ENCODE assay signal across 8 mouse cellular contexts in genomic region chr2:85246506-85247082, GRCm38 (mm10). TPM values are rescaled to one million over a fixed set of nuclear protein-coding genes. Genes with fewer than 3 reads are reported as not detected.
DNase-seq lines count a peak whose midpoint lies in the region; ATAC-seq and TF ChIP-seq lines count a peak whose summit lies in the region.

No protein-coding gene starts in this region.

- no peaks in the 10 kb centered on the region for H3K9me3 ChIP-seq in embryonic facial prominence, embryonic 10.5 days
- no peaks in the 10 kb centered on the region for H3K9me3 ChIP-seq in limb, embryonic 14.5 days (ENCODE audit: control insufficient read depth, low read length)
- no peaks in the 10 kb centered on the region for H3K9me3 ChIP-seq in stomach, embryonic 15.5 days

- WGBS in embryonic facial prominence, embryonic 10.5 days = 13% methylated on average over 4 of the region's 4 CpGs
- WGBS in limb, embryonic 14.5 days = 3% methylated on average over 4 of the region's 4 CpGs
- 3% methylated on average over 4 of the region's 4 CpGs for whole genome bisulfite sequencing in stomach, embryonic 15.5 days

- H3K4me1 ChIP-seq in embryonic facial prominence, embryonic 10.5 days = no peaks in the 10 kb centered on the region
- no peaks in the 10 kb centered on the region for H3K4me1 ChIP-seq in limb, embryonic 14.5 days (ENCODE audit: control insufficient read depth, insufficient read depth, low read length)
- H3K4me1 ChIP-seq in stomach, embryonic 15.5 days = no peaks in the 10 kb centered on the region

- ATAC-seq in limb, embryonic 14.5 days (ENCODE audit: low FRiP score, low read depth) = 0 out of 2 replicates have a peak, but pooled peaks have one; percentile 26
- peak; percentile 31; the same call in 1 of the 2 replicates for ATAC-seq in stomach, embryonic 15.5 days (ENCODE audit: insufficient read depth, low FRiP score, low read depth)

- H3K9ac ChIP-seq in limb, embryonic 14.5 days (ENCODE audit: low read depth, low read length, severe bottlenecking) = no peak overlapping the region
- H3K9ac ChIP-seq in stomach, embryonic 15.5 days = no peak overlapping the region

- TF ChIP-seq POLR2A in limb, embryonic 14.5 days (IDR thresholded peaks at IDR 0.05; ENCODE audit: borderline replicate concordance, extremely low read depth, insufficient read depth, insufficient read length) = no peak

- H3K4me2 ChIP-seq in limb, embryonic 14.5 days (replicated peaks; ENCODE audit: low read depth, low read length, severe bottlenecking) = no peak overlapping the region
- H3K4me2 ChIP-seq in stomach, embryonic 15.5 days = no peak overlapping the region

- H3K4me3 ChIP-seq in embryonic facial prominence, embryonic 10.5 days = no peak overlapping the region
- H3K4me3 ChIP-seq in limb, embryonic 14.5 days (replicated peaks; ENCODE audit: low read length) = no peak overlapping the region
- H3K4me3 ChIP-seq in stomach, embryonic 15.5 days (replicated peaks) = no peak overlapping the region

- H3K27me3 ChIP-seq in embryonic facial prominence, embryonic 10.5 days (replicated peaks; ENCODE audit: low read depth, poor library complexity, severe bottlenecking) = no peaks in the 10 kb centered on the region
- H3K27me3 ChIP-seq in limb, embryonic 14.5 days (ENCODE audit: control insufficient read depth, insufficient read depth, low read length) = no peaks in the 10 kb centered on the region
- H3K27me3 ChIP-seq in stomach, embryonic 15.5 days (replicated peaks) = no peaks in the 10 kb centered on the region

- DNase-seq in 3134 (ENCODE audit: extremely low read depth, insufficient read length, low spot score) = peak; percentile 15
- DNase-seq in adrenal gland, postnatal 14 days = peak; percentile 90
- peak; percentile 81 for DNase-seq in embryonic facial prominence, embryonic 10.5 days (ENCODE audit: low spot score)
- DNase-seq in heart, adult 8-10 months (ENCODE audit: low spot score) = peak; percentile 86
- peak; percentile 73 for DNase-seq in kidney, adult 9 months
- DNase-seq in limb, embryonic 14.5 days (ENCODE audit: low spot score) = peak; percentile 56
- DNase-seq in neural tube, embryonic 10.5 days (ENCODE audit: extremely low spot score, low spot score) = peak; percentile 83

- H3K36me3 ChIP-seq in embryonic facial prominence, embryonic 10.5 days (replicated peaks) = no peaks in the 10 kb centered on the region
- H3K36me3 ChIP-seq in limb, embryonic 14.5 days (ENCODE audit: control insufficient read depth, insufficient read depth, low read length) = no peaks in the 10 kb centered on the region
- H3K36me3 ChIP-seq in stomach, embryonic 15.5 days = no peaks in the 10 kb centered on the region

- H3K27ac ChIP-seq in embryonic facial prominence, embryonic 10.5 days (replicated peaks) = no peak overlapping the region
- no peak overlapping the region for H3K27ac ChIP-seq in limb, embryonic 14.5 days (replicated peaks; ENCODE audit: low read depth, low read length)
- H3K27ac ChIP-seq in stomach, embryonic 15.5 days = no peak overlapping the region

RNA-seq across cellular contexts. Expression of gene Lrrc55, which starts 49.6 kb away (rescaled TPM):
- total RNA-seq in adrenal gland, postnatal 14 days (2021) = 17.5 and 21.2 TPM in 2 replicates
- 0.32 and 0.60 TPM in 2 replicates for polyA plus RNA-seq in embryonic facial prominence, embryonic 10.5 days (2016; fragmentation: Nextera tagmentation; extraction: Ambion mirVana)
- 1 to 10 TPM in 3 of 4 experiments, under 1 TPM in 1; 0.84 to 2.4 (median 2.0) TPM for total RNA-seq in heart, adult 8-10 months (2022)
- 1.3 and 1.7 TPM in 2 replicates for polyA plus RNA-seq in limb, embryonic 14.5 days (2012; rRNA removed)
- 0.91 and 1.0 TPM in 2 replicates for polyA plus RNA-seq in limb, embryonic 14.5 days (2014; fragmentation: Nextera tagmentation; extraction: Ambion mirVana)
- 2.8 and 3.5 TPM in 2 replicates for polyA plus RNA-seq in stomach, embryonic 15.5 days (2015; fragmentation: Nextera tagmentation; extraction: Ambion mirVana)

Comparison
In these comparisons a context has a peak if more than half of its experiments do, and no peak if none do; other contexts are left out.
1. DNase-seq: peak in every context shown above with its lines; median percentile 90 in adrenal gland, postnatal 14 days; 86 in heart, adult 8-10 months; 83 in neural tube, embryonic 10.5 days; 81 in embryonic facial prominence, embryonic 10.5 days; 73 in kidney, adult 9 months; 56 in limb, embryonic 14.5 days; 15 in 3134.